Comparison of ENCODE assay signal across 25 mouse cellular contexts in the genomic region with DNA sequence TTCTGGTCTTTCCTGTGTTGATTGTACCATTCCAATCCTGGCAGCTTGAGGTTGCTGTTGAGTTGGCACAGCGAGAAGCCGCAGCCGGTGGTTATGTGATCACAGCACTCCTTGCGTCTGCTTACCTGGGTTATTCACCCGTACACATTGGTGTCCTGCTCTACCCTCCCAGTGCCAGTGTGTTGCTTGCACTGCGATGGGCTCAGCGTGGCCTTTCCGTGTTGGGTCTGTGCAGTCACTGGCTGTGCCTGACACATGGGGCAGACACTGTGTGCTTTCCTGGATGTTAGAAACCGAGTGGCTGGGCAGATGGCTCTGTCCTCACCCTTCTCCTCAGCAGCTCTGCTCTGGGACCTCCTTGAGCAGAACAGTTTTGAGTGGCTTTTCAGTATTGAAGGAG. TPM values are rescaled to one million over a fixed set of nuclear protein-coding genes. Genes with fewer than 3 reads are reported as not detected.
A peak's percentile ranks its signal among the peaks of the same experiment; 100 is the strongest.
DNase-seq lines count a peak whose midpoint lies in the region; ATAC-seq lines count a peak whose summit lies in the region.
"Had no signal": no experiment of that assay in that cellular context is flagged by ENCODE, and none has a peak within 500 bp of the region (broad histone marks: within the 10 kb centered on the region; RNA-seq: fewer than 3 reads in every experiment).

No protein-coding gene starts in this region.

- H3K4me3 ChIP-seq in hindbrain, embryonic 13.5 days: no peak overlapping the region
- H3K4me3 ChIP-seq: heart, embryonic 10.5 days; heart, embryonic 15.5 days; hindbrain, embryonic 12.5 days; layer of hippocampus, adult 2 months; left cerebral cortex, adult 2 months; limb, embryonic 12.5 days; liver, embryonic 12.5 days; midbrain, embryonic 13.5 days; neural tube, embryonic 13.5 days had no signal

- no peak overlapping the region for H3K27ac ChIP-seq in hindbrain, embryonic 13.5 days
- H3K27ac ChIP-seq: heart, embryonic 10.5 days; heart, embryonic 15.5 days; hindbrain, embryonic 12.5 days; layer of hippocampus, adult 2 months; left cerebral cortex, adult 2 months; limb, embryonic 12.5 days; liver, embryonic 12.5 days; midbrain, embryonic 13.5 days; neural tube, embryonic 13.5 days had no signal

- H3K9me3 ChIP-seq in hindbrain, embryonic 13.5 days: no peaks in the 10 kb centered on the region
- H3K9me3 ChIP-seq: G1E; heart, embryonic 10.5 days; heart, embryonic 15.5 days; hindbrain, embryonic 12.5 days; limb, embryonic 12.5 days; liver, embryonic 12.5 days; midbrain, embryonic 13.5 days; neural tube, embryonic 13.5 days had no signal

- H3K36me3 ChIP-seq in hindbrain, embryonic 13.5 days: peaks cover 14% of the 10 kb centered on the region
- H3K36me3 ChIP-seq: heart, embryonic 15.5 days had no signal

- no peak overlapping the region for H3K4me2 ChIP-seq in hindbrain, embryonic 13.5 days
- H3K4me2 ChIP-seq: heart, embryonic 15.5 days; hindbrain, embryonic 12.5 days; limb, embryonic 12.5 days; liver, embryonic 12.5 days; midbrain, embryonic 13.5 days; neural tube, embryonic 13.5 days had no signal

- ATAC-seq in hindbrain, embryonic 13.5 days (ENCODE audit: low FRiP score): no peak
- ATAC-seq: forebrain, embryonic 14.5 days; liver, embryonic 12.5 days; liver, postnatal 0 days; midbrain, embryonic 13.5 days had no signal

- DNase-seq in heart, adult 11 months: peak; percentile 70
- DNase-seq in heart, adult 9 months (ENCODE audit: low spot score in 2 of 2): no peak
- DNase-seq in brain, adult 2 months (ENCODE audit: low read depth, low spot score): peak; percentile 74
- DNase-seq in cerebellum, adult 8-10 months: peak; percentile 30
- peak; percentile 46 to 50 for DNase-seq in cerebellum, postnatal 25 days
- no peak for DNase-seq in adrenal gland, adult 8-10 months
- DNase-seq: adrenal gland, postnatal 25 days; gastrocnemius, postnatal 36 days; kidney, adult 18-20 months; kidney, postnatal 36 days; liver, postnatal 0 days; lung, postnatal 36 days; thymus, postnatal 4 days had no signal

- H3K27me3 ChIP-seq in hindbrain, embryonic 13.5 days: no peaks in the 10 kb centered on the region
- H3K27me3 ChIP-seq: heart, embryonic 15.5 days; hindbrain, embryonic 12.5 days; limb, embryonic 12.5 days; liver, embryonic 12.5 days; midbrain, embryonic 13.5 days; neural tube, embryonic 13.5 days had no signal

- no peaks in the 10 kb centered on the region for H3K4me1 ChIP-seq in hindbrain, embryonic 13.5 days (replicated peaks)
- H3K4me1 ChIP-seq: heart, embryonic 10.5 days; hindbrain, embryonic 12.5 days; midbrain, embryonic 13.5 days; neural tube, embryonic 13.5 days had no signal

- WGBS in hindbrain, embryonic 13.5 days: 92% methylated on average over 9 of the region's 9 CpGs

- no peak overlapping the region for H3K9ac ChIP-seq in hindbrain, embryonic 13.5 days
- H3K9ac ChIP-seq: heart, embryonic 15.5 days; hindbrain, embryonic 12.5 days; limb, embryonic 12.5 days; liver, embryonic 12.5 days; liver, postnatal 0 days; midbrain, embryonic 13.5 days; neural tube, embryonic 13.5 days had no signal

RNA-seq across cellular contexts. Expression of a gene that starts 31.7 kb away (rescaled TPM):
- 10 to 100 TPM; 65.0 to 73.7 (median 68.0) TPM for total RNA-seq in adrenal gland, adult 8-10 months (2022)
- polyA plus RNA-seq in hindbrain, embryonic 13.5 days (2015; fragmentation: Nextera tagmentation; extraction: Ambion mirVana): 47.9 and 51.0 TPM in 2 replicates

Comparison
In these comparisons a context has a peak if more than half of its experiments do, and no peak if none do; other contexts are left out.
1. DNase-seq: peak in heart, adult 11 months (single experiment), brain, adult 2 months (single experiment), cerebellum, adult 8-10 months (single experiment) and cerebellum, postnatal 25 days (2 of 2); none in heart, adult 9 months (0 of 2) and adrenal gland, adult 8-10 months (single experiment).